Mouse (Mus musculus) midbrain, embryonic 15.5 days (tissue): ENCODE measurements around the gene Rnps1. TPM values are rescaled to one million over a fixed set of nuclear protein-coding genes. Genes with fewer than 3 reads are reported as not detected.
A peak's percentile ranks its signal among the peaks of the same experiment; 100 is the strongest.
"Not testable (repeated sequence)": the region's sequence is repeated elsewhere in the genome, so short reads cannot be mapped to it uniquely, and the experiment has no call there.

Experiments used
- ATAC-seq: fragments of 200-750 bp; cut with Nextera tagmentation; replicated peaks from 2 replicates; pipeline ENCODE4 v1.8.0; 2017; ENCODE audit warnings: moderate TSS enrichment
- H3K27ac ChIP-seq: fragments of 300-500 bp; sonication (generic); 2 replicates; pipeline ENCODE4 v1.5.1; 2015; ENCODE audit warnings: mild to moderate bottlenecking, inconsistent platforms
- H3K27me3 ChIP-seq: fragments of 300-500 bp; sonication (generic); replicated peaks from 2 replicates; pipeline ENCODE4 v1.6.1; 2015; ENCODE audit warnings: inconsistent platforms
- H3K36me3 ChIP-seq: fragments of 300-500 bp; sonication (generic); replicated peaks from 2 replicates; pipeline ENCODE4 v1.6.1; 2015; ENCODE audit warnings: inconsistent platforms
- H3K4me1 ChIP-seq: fragments of 300-500 bp; sonication (generic); 2 replicates; pipeline ENCODE4 v1.6.1; 2015; ENCODE audit warnings: inconsistent platforms
- H3K4me2 ChIP-seq: fragments of 300-500 bp; sonication (generic); 2 replicates; pipeline ENCODE4 v1.6.1; 2015; ENCODE audit warnings: inconsistent platforms, mild to moderate bottlenecking, moderate library complexity
- H3K4me3 ChIP-seq: fragments of 300-500 bp; sonication (generic); 2 replicates; pipeline ENCODE4 v1.5.1; 2015; ENCODE audit warnings: mild to moderate bottlenecking, inconsistent platforms
- H3K9ac ChIP-seq: fragments of 300-500 bp; sonication (generic); 2 replicates; pipeline ENCODE4 v1.6.1; 2015; ENCODE audit warnings: mild to moderate bottlenecking, inconsistent platforms
- H3K9me3 ChIP-seq: fragments of 300-500 bp; sonication (generic); 2 replicates; pipeline ENCODE4 v1.6.1; 2016; ENCODE audit warnings: inconsistent platforms
- WGBS: fragments of 180-500 bp; shearing (Covaris S2); methylation state at CpG from one replicate; pipeline ENCODE4 v1.1.7; 2015; ENCODE audit warnings: mixed read lengths; 5-methylcytosine and 5-hydroxymethylcytosine counted together
- polyA plus RNA-seq: library from polyadenylated mRNA; unstranded; fragments of >200 nt; fragmentation: Nextera tagmentation; extraction: Ambion mirVana; gene quantifications from 2 replicates; pipeline ENCODE4 v1.2.1, GENCODE M21; 2015

The Rnps1 gene
- polyA plus RNA-seq, 1 experiment from 2014 or later = 368 TPM

GRCm38 (mm10) chr17:24407116-24407803 lies 7.1 kb upstream of the Rnps1 start:
- Histone ChIP-seq H3K36me3 (peaks cover 60% of the 10 kb centered on the region), H3K4me3 (no peak overlapping the region), H3K27me3 (no peaks in the 10 kb centered on the region), H3K4me1 (no peaks in the 10 kb centered on the region), H3K9me3 (no peaks in the 10 kb centered on the region), H3K27ac (no peak overlapping the region), H3K9ac (no peak overlapping the region), H3K4me2 (no peak overlapping the region)
- 86% methylated on average over 12 of the region's 12 CpGs for WGBS
- ATAC-seq = no peak

GRCm38 (mm10) chr17:24413557-24414211 lies 681 bp upstream of the Rnps1 start:
- peak overlapping the region; percentile 70 for H3K27ac ChIP-seq
- H3K36me3 ChIP-seq = peaks cover 14% of the 10 kb centered on the region
- H3K4me1 ChIP-seq = peaks cover 22% of the 10 kb centered on the region
- peak; percentile 38 for ATAC-seq
- no peaks in the 10 kb centered on the region for H3K9me3 ChIP-seq
- peak overlapping the region; percentile 45 for H3K9ac ChIP-seq
- peak overlapping the region; percentile 86 for H3K4me2 ChIP-seq
- H3K27me3 ChIP-seq = no peaks in the 10 kb centered on the region
- 35% methylated on average over 22 of the region's 22 CpGs for WGBS
- peak overlapping the region; percentile 72 for H3K4me3 ChIP-seq

GRCm38 (mm10) chr17:24415011-24415410 lies 646 bp downstream of the Rnps1 start:
- under 1% methylated on average over 21 of the region's 21 CpGs for WGBS
- H3K9me3 ChIP-seq = no peaks in the 10 kb centered on the region

GRCm38 (mm10) chr17:24416051-24416652 lies 1.8 kb downstream of the Rnps1 start:
- Histone ChIP-seq H3K9ac (0 out of 2 replicates have a peak overlapping the region, but pooled peaks have one; percentile 73), H3K9me3 (no peaks in the 10 kb centered on the region), H3K27me3 (no peaks in the 10 kb centered on the region), H3K4me3 (peak overlapping the region; percentile 72), H3K4me1 (peaks cover 22% of the 10 kb centered on the region), H3K36me3 (peaks cover 26% of the 10 kb centered on the region), H3K4me2 (peak overlapping the region; percentile 86), H3K27ac (no peak overlapping the region)
- 84% methylated on average over 3 of the region's 3 CpGs for WGBS
- no peak for ATAC-seq

More at GRCm38 (mm10) chr17:24415011-24415410, 646 bp downstream of the Rnps1 start:
- Histone ChIP-seq H3K36me3 (peaks cover 18% of the 10 kb centered on the region), H3K4me1 (peaks cover 22% of the 10 kb centered on the region), H3K4me2 (peak overlapping the region; percentile 86), H3K27ac (peak overlapping the region; percentile 88), H3K4me3 (peak overlapping the region; percentile 72), H3K9ac (peak overlapping the region; percentile 73), H3K27me3 (no peaks in the 10 kb centered on the region)
- ATAC-seq = peak; percentile 7; the same call in 1 of the 2 replicates

- ATAC-seq = no peak
- no peak overlapping the region for H3K4me2 ChIP-seq
- H3K9ac ChIP-seq = no peak overlapping the region
- H3K4me1 ChIP-seq = peaks cover 13% of the 10 kb centered on the region
- H3K27me3 ChIP-seq = no peaks in the 10 kb centered on the region
- WGBS = 94% methylated on average over 4 of the region's 4 CpGs
- peaks cover 60% of the 10 kb centered on the region for H3K36me3 ChIP-seq
- H3K9me3 ChIP-seq = no peaks in the 10 kb centered on the region
- no peak overlapping the region for H3K27ac ChIP-seq
- H3K4me3 ChIP-seq = no peak overlapping the region
Observed at GRCm38 (mm10) chr17:24423114-24423513, 8.7 kb downstream of the Rnps1 start.

- Histone ChIP-seq H3K36me3 (peaks cover 49% of the 10 kb centered on the region), H3K27ac (no peak overlapping the region), H3K9me3 (no peaks in the 10 kb centered on the region), H3K9ac (no peak overlapping the region), H3K27me3 (no peaks in the 10 kb centered on the region), H3K4me1 (peaks cover 13% of the 10 kb centered on the region), H3K4me2 (no peak overlapping the region), H3K4me3 (no peak overlapping the region)
- 93% methylated on average over 5 of the region's 5 CpGs for WGBS
- ATAC-seq = no peak
Observed at GRCm38 (mm10) chr17:24424489-24424888, 10.1 kb downstream of the Rnps1 start.

- not testable (repeated sequence) for ATAC-seq, H3K27ac ChIP-seq, H3K27me3 ChIP-seq, H3K4me3 ChIP-seq, H3K9ac ChIP-seq, H3K9me3 ChIP-seq, H3K4me2 ChIP-seq
- WGBS = 99% methylated on average over 6 of the region's 8 CpGs
- Histone ChIP-seq H3K36me3 (peaks cover 42% of the 10 kb centered on the region), H3K4me1 (peaks cover 13% of the 10 kb centered on the region)
Observed at GRCm38 (mm10) chr17:24425326-24425725, 11.0 kb downstream of the Rnps1 start.

GRCm38 (mm10) chr17:24425905-24426304 lies 11.5 kb downstream of the Rnps1 start:
- no peak for ATAC-seq
- peak overlapping the region; percentile 64 for H3K4me2 ChIP-seq
- 90% methylated on average over 7 of the region's 7 CpGs for WGBS

GRCm38 (mm10) chr17:24426471-24427169 lies 12.3 kb downstream of the Rnps1 start, which contains the start of gene Eci1:
Gene Eci1 (plus strand): TSS chr17:24426641.
- Histone ChIP-seq H3K4me3 (peak within 1 kb of the TSS; percentile 59), H3K36me3 (peaks cover 29% of the 10 kb centered on the region), H3K9ac (peak within 1 kb of the TSS; percentile 84), H3K4me2 (peak within 1 kb of the TSS; percentile 64), H3K4me1 (peaks cover 13% of the 10 kb centered on the region), H3K27ac (peak within 1 kb of the TSS; percentile 93), H3K9me3 (no peaks in the 10 kb centered on the region), H3K27me3 (no peaks in the 10 kb centered on the region)
- ATAC-seq = peak; percentile 95
- WGBS = under 1% methylated on average over 48 of the region's 48 CpGs

More at GRCm38 (mm10) chr17:24425905-24426304, 11.5 kb downstream of the Rnps1 start:
- Histone ChIP-seq H3K27me3 (no peaks in the 10 kb centered on the region), H3K4me3 (peak overlapping the region; percentile 59; the same call in 1 of the 2 replicates), H3K36me3 (peaks cover 36% of the 10 kb centered on the region), H3K4me1 (peaks cover 13% of the 10 kb centered on the region), H3K9me3 (no peaks in the 10 kb centered on the region), H3K9ac (no peak overlapping the region), H3K27ac (peak overlapping the region; percentile 93)

GRCm38 (mm10) chr17:24427170-24427557 lies 12.8 kb downstream of the Rnps1 start:
- Histone ChIP-seq H3K4me1 (peaks cover 13% of the 10 kb centered on the region), H3K27me3 (no peaks in the 10 kb centered on the region), H3K4me3 (peak overlapping the region; percentile 59), H3K9me3 (no peaks in the 10 kb centered on the region), H3K4me2 (peak overlapping the region; percentile 64), H3K9ac (peak overlapping the region; percentile 84; the same call in 1 of the 2 replicates), H3K36me3 (peaks cover 26% of the 10 kb centered on the region), H3K27ac (peak overlapping the region; percentile 93)
- 6% methylated on average over 8 of the region's 8 CpGs for WGBS
- ATAC-seq = no peak

GRCm38 (mm10) chr17:24429201-24429983 lies 15.0 kb downstream of the Rnps1 start:
- Histone ChIP-seq H3K9ac (no peak overlapping the region), H3K27me3 (no peaks in the 10 kb centered on the region), H3K27ac (no peak overlapping the region; the same call in 1 of the 2 replicates), H3K4me1 (peaks cover 13% of the 10 kb centered on the region), H3K4me3 (no peak overlapping the region), H3K4me2 (no peak overlapping the region), H3K36me3 (peaks cover 8% of the 10 kb centered on the region; the same call in 1 of the 2 replicates), H3K9me3 (no peaks in the 10 kb centered on the region)
- WGBS = 77% methylated on average over 14 of the region's 14 CpGs
- no peak for ATAC-seq
